Mouse (Mus musculus) CH12.LX (cell line): Measurements from ENCODE around the gene Cops4. TPM values are rescaled to one million over a fixed set of nuclear protein-coding genes. Genes with fewer than 3 reads are reported as not detected.

ENCODE experiments used
- DNase-seq: peaks from one replicate; pipeline ENCODE4 v3.0.0-alpha.2; 2013; ENCODE audit errors: extremely low read depth
- H3K27ac ChIP-seq: 2 replicates; pipeline ENCODE4 v1.5.1; 2012; ENCODE audit warnings: low read depth, mild to moderate bottlenecking, control low read depth, moderate library complexity; ENCODE audit not compliant: insufficient read depth
- H3K27me3 ChIP-seq: replicated peaks from 2 replicates; pipeline ENCODE3; 2012; ENCODE audit warnings: inconsistent platforms
- H3K36me3 ChIP-seq, 2 experiments: replicated peaks in 1 of 2; 2 replicates each; pipeline versions ENCODE3 to v1.6.1; 2012; ENCODE audit warnings: inconsistent platforms in 1 of 2, low read length in 1 of 2, mild to moderate bottlenecking in 1 of 2, mixed read lengths in 1 of 2, moderate library complexity in 1 of 2; ENCODE audit not compliant: control insufficient read depth in 1 of 2, insufficient read depth in 1 of 2
- H3K4me1 ChIP-seq, 2 experiments: 2 replicates each; pipeline ENCODE4 v1.6.1; 2012; ENCODE audit warnings: inconsistent platforms in 1 of 2, moderate library complexity in 1 of 2; ENCODE audit not compliant: insufficient read depth in 2 of 2, control insufficient read depth in 1 of 2
- H3K4me2 ChIP-seq: 2 replicates; pipeline ENCODE4 v1.6.1; 2012; ENCODE audit warnings: low read depth, mild to moderate bottlenecking, control low read depth; ENCODE audit not compliant: poor library complexity, insufficient read depth, severe bottlenecking
- H3K4me3 ChIP-seq, 3 experiments: fragments of 150-350 bp in 1 of 3; sonication (generic) in 1 of 3; replicated peaks in 1 of 3; 2 replicates each; pipeline versions ENCODE3 to v1.5.1; 2011 to 2012; ENCODE audit warnings: low read depth in 2 of 3, low read length in 2 of 3, mild to moderate bottlenecking in 2 of 3, moderate library complexity in 2 of 3, control low read depth in 1 of 3, improper control_type of control experiment in 1 of 3, inconsistent platforms in 1 of 3, mixed read lengths in 1 of 3; ENCODE audit not compliant: poor library complexity in 1 of 3
- H3K79me2 ChIP-seq: replicated peaks from 2 replicates; pipeline ENCODE4 v1.6.1; 2012; ENCODE audit warnings: mild to moderate bottlenecking, moderate library complexity; ENCODE audit not compliant: control insufficient read depth, poor library complexity, insufficient read depth, severe bottlenecking; ENCODE audit errors: extremely low read depth
- H3K9ac ChIP-seq: 2 replicates; pipeline ENCODE4 v1.6.1; 2012; ENCODE audit warnings: low read depth, mild to moderate bottlenecking, control low read depth, moderate library complexity; ENCODE audit not compliant: insufficient read depth
- H3K9me3 ChIP-seq: replicated peaks from 2 replicates; pipeline ENCODE3; 2012; ENCODE audit warnings: low read length, inconsistent platforms, mixed read lengths
- BHLHE40 ChIP-seq: IDR thresholded peaks from 2 replicates; pipeline ENCODE4 v1.6.1; 2011; ENCODE audit warnings: mild to moderate bottlenecking, low read depth, low read length, improper control_type of control experiment
- E2F4 ChIP-seq: IDR thresholded peaks from 2 replicates; pipeline ENCODE4 v1.6.1; 2011; ENCODE audit warnings: low read depth, low read length, improper control_type of control experiment; ENCODE audit not compliant: insufficient replicate concordance
- ELF1 ChIP-seq: IDR thresholded peaks from 2 replicates; pipeline ENCODE4 v1.6.1; 2014; ENCODE audit warnings: low read depth, mild to moderate bottlenecking, inconsistent platforms, low read length, improper control_type of control experiment
- MAFK ChIP-seq: IDR thresholded peaks from 2 replicates; pipeline ENCODE4 v1.6.1; 2011; ENCODE audit warnings: low read length, improper control_type of control experiment; ENCODE audit not compliant: insufficient replicate concordance
- MEF2A ChIP-seq: IDR thresholded peaks from 2 replicates; pipeline ENCODE4 v1.6.1; 2014; ENCODE audit warnings: low read depth, mild to moderate bottlenecking, inconsistent platforms, low read length, improper control_type of control experiment, borderline replicate concordance
- NELFE ChIP-seq: IDR thresholded peaks from 2 replicates; pipeline ENCODE4 v1.6.1; 2011; ENCODE audit warnings: low read depth, low read length, improper control_type of control experiment
- RAD21 ChIP-seq: IDR thresholded peaks from 2 replicates; pipeline ENCODE4 v1.6.1; 2011; ENCODE audit warnings: low read depth, mild to moderate bottlenecking, low read length, improper control_type of control experiment, moderate library complexity
- SIN3A ChIP-seq: IDR thresholded peaks from 2 replicates; pipeline ENCODE4 v1.6.1; 2012; ENCODE audit warnings: low read length, improper control_type of control experiment, inconsistent platforms
- UBTF ChIP-seq: IDR thresholded peaks from 2 replicates; pipeline ENCODE4 v1.6.1; 2012; ENCODE audit warnings: low read depth, mild to moderate bottlenecking, inconsistent platforms, low read length, improper control_type of control experiment, moderate library complexity
- ZC3H11A ChIP-seq: IDR thresholded peaks from 2 replicates; pipeline ENCODE4 v1.6.1; 2012; ENCODE audit warnings: low read depth, mild to moderate bottlenecking, inconsistent platforms, low read length, improper control_type of control experiment
- ZMIZ1 ChIP-seq: IDR thresholded peaks from 2 replicates; pipeline ENCODE4 v1.6.1; 2012; ENCODE audit warnings: low read depth, mild to moderate bottlenecking, inconsistent platforms, low read length, improper control_type of control experiment
- dilution Hi-C: fragments of 300-500 bp; cut with MboI; formaldehyde crosslinking; loops from 2 replicates; pipeline ENCODE4 v1.14.3; 2020; ENCODE audit warnings: low sequenced_read_pairs; ENCODE audit not compliant: extremely low pct_unique_long_range_greater_than_20kb, extremely low pct_ligation_motif_present
- in situ Hi-C: fragments of 300-500 bp; cut with MboI; formaldehyde crosslinking; loops from 3 replicates; pipeline ENCODE4 v1.14.3; 2019; ENCODE audit warnings: low sequenced_read_pairs, low pct_ligation_motif_present, low pct_unique_long_range_greater_than_20kb, mixed read lengths
- polyA plus RNA-seq: library from polyadenylated mRNA; unstranded; fragments of >175 nt; gene quantifications from 2 replicates; pipeline ENCODE4 v1.2.1, GENCODE M21; 2012; ENCODE audit warnings: low read depth; ENCODE audit not compliant: insufficient read length
- total RNA-seq, 2 experiments: library from RNA; depleted of rRNA; stranded (reverse); fragments of 300-350 nt in 1 of 2; fragments of >200 nt in 1 of 2; gene quantifications; 2 replicates each; pipeline ENCODE4 v1.2.3; 2012 to 2014

The Cops4 gene
- total and polyA plus RNA-seq, 3 experiments, result 122 to 264 (median 133) TPM

GRCm38 (mm10) chr5:100483569-100483968 is 34.5 kb upstream of the Cops4 start:
- H3K4me3 ChIP-seq, result no peak overlapping the region
- no peak overlapping the region for H3K9ac ChIP-seq
- no peak overlapping the region for H3K4me2 ChIP-seq
- dilution Hi-C loops, result no loop called here
- TF ChIP-seq MAFK, result no peak
- peaks cover 8 to 52% of the 10 kb centered on the region in 2 experiments; a peak in 2 of 4 replicates for H3K4me1 ChIP-seq
- H3K27ac ChIP-seq, result no peak overlapping the region
- in situ Hi-C loops, result no loop called here
- DNase-seq, result no peak
- no peaks in the 10 kb centered on the region for H3K9me3 ChIP-seq
- H3K79me2 ChIP-seq, result peaks cover 11% of the 10 kb centered on the region
- no peaks in the 10 kb centered on the region for H3K27me3 ChIP-seq
- peaks cover 21 to 54% of the 10 kb centered on the region in 2 experiments for H3K36me3 ChIP-seq

- TF ChIP-seq UBTF, result no peak
- TF ChIP-seq ZMIZ1, result no peak
- no peak for TF ChIP-seq E2F4
- Histone ChIP-seq H3K9me3 (no peaks in the 10 kb centered on the region), H3K4me1 (peaks cover 12 to 78% of the 10 kb centered on the region in 2 experiments; a peak in 3 of 4 replicates), H3K9ac (no peak overlapping the region), H3K27me3 (no peaks in the 10 kb centered on the region), H3K27ac (no peak overlapping the region), H3K4me3 (no peak overlapping the region), H3K36me3 (peaks cover 15 to 37% of the 10 kb centered on the region in 2 experiments), H3K4me2 (no peak overlapping the region), H3K79me2 (peaks cover 28% of the 10 kb centered on the region)
- dilution Hi-C loops, result no loop called here
- in situ Hi-C loops, result no loop called here
- no peak for DNase-seq
These were observed 31.0 kb upstream of the Cops4 start for GRCm38 (mm10) chr5:100487120-100487519.

- in situ Hi-C loops, result no loop called here
These were observed 29.9 kb upstream of the Cops4 start for GRCm38 (mm10) chr5:100488231-100488630.

More at GRCm38 (mm10) chr5:100488231-100488630, 29.9 kb upstream of the Cops4 start:
- Histone ChIP-seq H3K36me3 (peaks cover 18 to 37% of the 10 kb centered on the region in 2 experiments), H3K9ac (no peak overlapping the region), H3K9me3 (no peaks in the 10 kb centered on the region), H3K4me3 (no peak overlapping the region), H3K79me2 (peaks cover 34% of the 10 kb centered on the region), H3K4me1 (peaks cover 14 to 83% of the 10 kb centered on the region in 2 experiments; a peak in 3 of 4 replicates), H3K27me3 (no peaks in the 10 kb centered on the region), H3K27ac (no peak overlapping the region), H3K4me2 (no peak overlapping the region)
- no peak for DNase-seq
- TF ChIP-seq ZC3H11A (no peak), BHLHE40 (no peak), NELFE (no peak), RAD21 (no peak), ELF1 (no peak), SIN3A (no peak), MEF2A (no peak)
- dilution Hi-C loops, result no loop called here
